Mouse (Mus musculus): ENCODE data around the gene Hs2st1.

GRCm38 (mm10) chr3:144582306-144582705, 12.3 kb upstream of the Hs2st1 start:
- no peak for TF ChIP-seq CTCF (IDR thresholded peaks at IDR 0.05; ENCODE audit: low read depth)
- no peak for TF ChIP-seq EP300 (optimal IDR thresholded peaks at IDR 0.05)

Data from stomach, postnatal 0 days (tissue).